Mouse (Mus musculus): ENCODE data around the gene Gm20696. TPM values are rescaled to one million over a fixed set of nuclear protein-coding genes. Genes with fewer than 3 reads are reported as not detected.
A peak's percentile ranks its signal among the peaks of the same experiment; 100 is the strongest.

Gene Gm20696
- polyA plus RNA-seq, 1 experiment from 2014 or later: 2.7 TPM

DNA sequence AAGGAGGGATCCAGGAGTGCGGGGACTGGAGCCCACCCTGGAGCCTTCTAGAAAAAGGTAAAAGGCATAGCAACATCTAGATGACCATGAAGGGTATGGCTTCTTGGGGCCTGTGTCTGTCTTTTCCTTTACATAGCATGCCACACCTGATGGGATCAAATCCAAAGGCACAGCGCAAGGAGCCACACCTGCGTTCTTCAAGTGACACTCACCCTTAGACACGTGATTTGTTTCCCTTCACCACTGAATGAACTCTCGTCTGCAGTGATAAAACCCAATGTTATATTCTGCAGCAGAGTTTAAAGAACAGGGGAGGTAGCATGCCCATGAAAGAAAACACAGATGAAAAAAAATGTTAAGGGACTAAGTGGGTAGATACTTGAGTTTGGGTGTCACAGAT lies 257.0 kb downstream of the Gm20696 start:
- Histone ChIP-seq H3K36me3 (no peaks in the 10 kb centered on the region), H3K4me2 (no peak overlapping the region), H3K9me3 (no peaks in the 10 kb centered on the region), H3K27me3 (no peaks in the 10 kb centered on the region), H3K27ac (replicated peaks) (no peak overlapping the region), H3K9ac (no peak overlapping the region), H3K4me1 (replicated peaks) (no peaks in the 10 kb centered on the region; the same call in 1 of the 2 replicates), H3K4me3 (no peak overlapping the region)
- ATAC-seq (ENCODE audit: low read depth): no peak
- 91% methylated on average over 5 of the region's 5 CpGs for WGBS

GRCm38 (mm10) chr6:99408880-99409279 lies 257.7 kb downstream of the Gm20696 start:
- ATAC-seq (ENCODE audit: low read depth): no peak
- no peaks in the 10 kb centered on the region for H3K4me1 ChIP-seq (replicated peaks)
- H3K27ac ChIP-seq (replicated peaks): no peak overlapping the region
- 90% methylated on average over 4 of the region's 4 CpGs for WGBS
- no peak overlapping the region for H3K4me3 ChIP-seq
- no peaks in the 10 kb centered on the region for H3K36me3 ChIP-seq
- no peak overlapping the region for H3K9ac ChIP-seq
- H3K27me3 ChIP-seq: no peaks in the 10 kb centered on the region
- H3K4me2 ChIP-seq: no peak overlapping the region
- no peaks in the 10 kb centered on the region for H3K9me3 ChIP-seq

DNA sequence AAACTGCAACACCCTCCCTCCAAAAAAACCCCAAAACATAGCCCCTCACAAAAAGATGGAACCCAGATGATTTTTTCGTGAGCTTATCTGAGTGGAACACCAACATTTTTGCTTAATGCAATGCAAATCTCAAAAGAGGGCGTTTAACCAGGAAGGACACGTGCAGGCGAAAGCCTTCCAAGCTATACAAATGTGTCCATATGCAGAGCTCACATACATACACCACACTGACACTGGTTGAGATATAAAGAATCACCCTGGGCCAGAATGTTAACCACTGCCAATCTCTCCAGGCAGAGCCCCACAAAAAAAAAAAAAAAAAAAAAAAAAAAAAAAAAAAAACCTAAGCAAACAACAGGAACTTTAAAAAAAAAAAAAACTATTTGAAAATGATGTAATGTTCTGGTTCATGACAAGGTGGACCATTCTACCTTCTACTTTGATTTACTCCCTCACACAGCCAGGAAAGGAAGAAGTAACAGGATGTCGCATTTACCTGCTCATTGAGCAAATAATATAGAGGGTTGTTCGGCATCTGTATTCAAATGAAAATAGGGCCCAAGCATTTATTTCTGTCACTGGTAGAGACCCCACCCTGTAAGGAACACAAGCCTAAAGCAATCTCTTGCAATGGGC lies 262.7 kb downstream of the Gm20696 start:
- Histone ChIP-seq H3K36me3 (no peaks in the 10 kb centered on the region), H3K27ac (replicated peaks) (no peak overlapping the region), H3K4me1 (replicated peaks) (peaks cover 7% of the 10 kb centered on the region; the same call in 1 of the 2 replicates)

DNA sequence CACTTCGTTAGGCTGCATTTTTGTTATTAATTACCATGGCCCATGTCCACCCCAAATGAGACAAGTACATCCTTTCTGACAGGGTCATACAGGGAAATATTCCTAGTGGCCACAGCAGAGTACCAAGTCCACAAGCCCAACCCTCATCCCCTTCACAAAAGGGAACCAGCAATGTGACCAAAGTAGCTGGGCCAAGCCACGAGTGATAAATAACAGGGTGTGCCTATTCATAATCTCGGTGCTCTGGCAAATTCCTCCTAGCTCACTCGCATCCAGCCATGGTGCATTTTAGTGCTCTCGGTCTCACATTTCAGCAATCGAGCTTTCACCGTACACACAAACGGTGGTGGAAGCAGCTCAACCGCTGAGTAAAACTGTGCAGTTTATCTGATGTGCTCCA lies 263.7 kb downstream of the Gm20696 start:
- Histone ChIP-seq H3K27me3 (no peaks in the 10 kb centered on the region), H3K4me2 (no peak overlapping the region), H3K36me3 (no peaks in the 10 kb centered on the region), H3K4me1 (replicated peaks) (peaks cover 7% of the 10 kb centered on the region; the same call in 1 of the 2 replicates), H3K9ac (no peak overlapping the region), H3K27ac (replicated peaks) (no peak overlapping the region), H3K4me3 (no peak overlapping the region), H3K9me3 (no peaks in the 10 kb centered on the region)
- 69% methylated on average over 9 of the region's 9 CpGs for WGBS
- no peak for ATAC-seq (ENCODE audit: low read depth)

More for the DNA sequence above, 262.7 kb downstream of the Gm20696 start:
- Histone ChIP-seq H3K27me3 (no peaks in the 10 kb centered on the region), H3K9me3 (no peaks in the 10 kb centered on the region), H3K4me2 (no peak overlapping the region), H3K9ac (no peak overlapping the region), H3K4me3 (no peak overlapping the region)
- 86% methylated on average over 6 of the region's 6 CpGs for WGBS
- ATAC-seq (ENCODE audit: low read depth): no peak

- Histone ChIP-seq H3K9ac (no peak overlapping the region), H3K36me3 (no peaks in the 10 kb centered on the region), H3K27me3 (no peaks in the 10 kb centered on the region), H3K4me2 (no peak overlapping the region), H3K4me1 (replicated peaks) (peaks cover 7% of the 10 kb centered on the region; the same call in 1 of the 2 replicates), H3K4me3 (no peak overlapping the region), H3K27ac (replicated peaks) (no peak overlapping the region), H3K9me3 (no peaks in the 10 kb centered on the region)
- 79% methylated on average over 3 of the region's 3 CpGs for WGBS
- no peak for ATAC-seq (ENCODE audit: low read depth)
Observed at GRCm38 (mm10) chr6:99402370-99402769, 264.2 kb downstream of the Gm20696 start.

DNA sequence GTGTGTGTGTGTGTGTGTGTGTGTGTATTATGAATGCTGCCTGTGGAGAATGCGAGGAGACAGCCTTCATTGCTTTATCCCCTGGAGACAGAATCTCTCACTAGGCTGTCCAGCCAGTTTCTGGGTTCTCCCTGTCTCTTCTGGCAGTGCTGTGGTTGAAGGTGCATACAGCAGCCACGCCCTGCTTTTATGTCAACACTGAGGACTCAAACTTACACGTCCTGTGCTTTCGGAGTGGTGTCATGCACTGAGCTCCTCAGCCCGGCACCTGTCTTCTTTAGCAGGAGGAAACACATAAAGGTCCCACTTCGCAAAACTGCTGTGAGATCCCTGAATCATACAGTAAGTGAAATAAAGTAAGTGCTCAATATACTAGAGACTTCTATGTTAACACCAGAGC lies 264.8 kb downstream of the Gm20696 start:
- Histone ChIP-seq H3K36me3 (no peaks in the 10 kb centered on the region), H3K9me3 (no peaks in the 10 kb centered on the region), H3K27me3 (no peaks in the 10 kb centered on the region), H3K4me3 (no peak overlapping the region), H3K27ac (replicated peaks) (no peak overlapping the region), H3K9ac (no peak overlapping the region), H3K4me1 (replicated peaks) (peaks cover 7% of the 10 kb centered on the region; the same call in 1 of the 2 replicates), H3K4me2 (no peak overlapping the region)
- WGBS: 78% methylated on average over 6 of the region's 6 CpGs
- ATAC-seq (ENCODE audit: low read depth): no peak

- Histone ChIP-seq H3K36me3 (no peaks in the 10 kb centered on the region), H3K27ac (replicated peaks) (no peak overlapping the region), H3K4me2 (no peak overlapping the region), H3K4me1 (replicated peaks) (peaks cover 10% of the 10 kb centered on the region), H3K27me3 (no peaks in the 10 kb centered on the region), H3K9me3 (no peaks in the 10 kb centered on the region), H3K4me3 (no peak overlapping the region), H3K9ac (no peak overlapping the region)
- WGBS: 32% methylated on average over 2 of the region's 2 CpGs
- ATAC-seq (ENCODE audit: low read depth): no peak
Observed at GRCm38 (mm10) chr6:99401211-99401610, 265.4 kb downstream of the Gm20696 start.

GRCm38 (mm10) chr6:99395745-99396144 lies 270.9 kb downstream of the Gm20696 start:
- H3K27me3 ChIP-seq: no peaks in the 10 kb centered on the region
- no peaks in the 10 kb centered on the region for H3K9me3 ChIP-seq
- no peak overlapping the region for H3K4me3 ChIP-seq
- H3K36me3 ChIP-seq: no peaks in the 10 kb centered on the region
- H3K27ac ChIP-seq (replicated peaks): no peak overlapping the region
- H3K4me1 ChIP-seq (replicated peaks): peaks cover 20% of the 10 kb centered on the region
- no peak overlapping the region for H3K4me2 ChIP-seq
- 45% methylated on average over 12 of the region's 12 CpGs for WGBS
- H3K9ac ChIP-seq: no peak overlapping the region
- no peak for ATAC-seq (ENCODE audit: low read depth)

DNA sequence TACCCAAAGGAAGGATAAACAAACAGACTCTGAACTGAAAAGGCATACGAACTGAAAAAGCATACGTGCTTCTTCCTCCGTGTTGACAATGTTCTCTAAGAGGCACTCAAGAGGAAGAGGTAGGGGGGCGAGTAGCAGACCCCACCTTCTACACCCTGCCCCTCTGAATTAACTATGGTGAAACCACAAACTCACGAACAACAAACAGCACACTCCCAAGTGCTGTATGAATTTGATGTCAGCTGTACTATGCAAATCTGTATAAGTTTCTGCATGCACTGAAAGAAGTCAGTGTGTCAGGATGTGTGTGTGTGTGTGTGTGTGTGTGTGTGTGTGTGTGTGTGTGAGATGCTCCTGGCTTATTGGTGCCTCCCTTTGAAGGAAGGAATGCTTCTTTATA lies 271.8 kb downstream of the Gm20696 start:
- Histone ChIP-seq H3K4me3 (no peak overlapping the region), H3K36me3 (no peaks in the 10 kb centered on the region), H3K27ac (replicated peaks) (no peak overlapping the region), H3K9ac (0 out of 2 replicates have a peak overlapping the region, but pooled peaks have one; percentile 8), H3K9me3 (no peaks in the 10 kb centered on the region), H3K4me1 (replicated peaks) (peaks cover 17% of the 10 kb centered on the region), H3K4me2 (no peak overlapping the region), H3K27me3 (no peaks in the 10 kb centered on the region)
- ATAC-seq (ENCODE audit: low read depth): no peak
- 66% methylated on average over 5 of the region's 5 CpGs for WGBS

DNA sequence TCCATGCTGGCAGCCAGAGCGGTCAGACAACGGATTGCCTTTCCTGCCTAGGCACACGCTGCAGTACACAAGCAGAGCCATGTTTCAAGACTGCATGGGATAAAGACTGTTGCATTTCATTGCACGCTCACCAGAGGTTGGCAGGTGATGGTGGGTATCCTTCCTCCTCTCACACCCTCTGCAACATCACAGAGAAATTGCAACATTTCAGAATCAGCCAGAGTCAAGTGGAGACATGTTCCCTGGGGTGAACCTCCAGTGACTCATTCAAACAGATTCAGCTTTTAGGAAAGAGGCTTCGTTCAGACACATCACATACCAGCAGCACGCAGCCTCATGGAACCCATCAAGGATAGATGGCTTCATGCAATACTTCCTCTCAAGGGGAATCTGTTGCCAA lies 274.1 kb downstream of the Gm20696 start:
- Histone ChIP-seq H3K27me3 (no peaks in the 10 kb centered on the region), H3K4me3 (no peak overlapping the region), H3K4me2 (no peak overlapping the region), H3K9me3 (no peaks in the 10 kb centered on the region), H3K9ac (no peak overlapping the region), H3K27ac (replicated peaks) (no peak overlapping the region), H3K4me1 (replicated peaks) (peaks cover 16% of the 10 kb centered on the region), H3K36me3 (no peaks in the 10 kb centered on the region)
- WGBS: 97% methylated on average over 6 of the region's 6 CpGs
- ATAC-seq (ENCODE audit: low read depth): no peak

- no peak overlapping the region for H3K4me2 ChIP-seq
- H3K36me3 ChIP-seq: no peaks in the 10 kb centered on the region
- WGBS: 75% methylated on average over 19 of the region's 19 CpGs
- no peak overlapping the region for H3K4me3 ChIP-seq
- H3K27me3 ChIP-seq: no peaks in the 10 kb centered on the region
- H3K4me1 ChIP-seq (replicated peaks): no peaks in the 10 kb centered on the region; the same call in 1 of the 2 replicates
- no peak overlapping the region for H3K9ac ChIP-seq
- H3K27ac ChIP-seq (replicated peaks): peak overlapping the region; percentile 46; the same call in 1 of the 2 replicates
- ATAC-seq (ENCODE audit: low read depth): no peak
- no peaks in the 10 kb centered on the region for H3K9me3 ChIP-seq
Observed at GRCm38 (mm10) chr6:99388741-99389675, 277.6 kb downstream of the Gm20696 start.

DNA sequence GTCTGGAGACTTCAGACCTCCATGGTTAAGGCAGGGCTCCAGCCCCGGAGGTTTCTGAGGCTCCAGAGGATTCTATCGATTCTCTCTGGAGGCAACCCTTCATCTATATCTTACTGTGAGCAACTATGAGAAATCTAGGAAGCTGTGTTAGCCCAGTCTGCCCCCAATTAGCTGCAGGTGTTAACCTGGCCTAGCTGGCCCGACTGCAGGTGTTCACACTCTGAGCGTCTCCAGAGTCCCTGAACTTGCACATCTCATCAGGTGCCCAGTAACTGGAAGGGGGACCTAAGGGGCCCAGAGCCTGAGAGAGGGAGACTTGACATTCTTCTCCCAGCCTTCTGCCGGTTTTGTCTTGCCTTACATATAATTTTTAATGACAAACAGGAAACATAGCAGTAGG lies 278.6 kb downstream of the Gm20696 start:
- peaks cover 7% of the 10 kb centered on the region; the same call in 1 of the 2 replicates for H3K4me1 ChIP-seq (replicated peaks)
- 90% methylated on average over 5 of the region's 5 CpGs for WGBS
- no peak overlapping the region for H3K9ac ChIP-seq
- no peaks in the 10 kb centered on the region for H3K36me3 ChIP-seq
- no peaks in the 10 kb centered on the region for H3K27me3 ChIP-seq
- H3K9me3 ChIP-seq: no peaks in the 10 kb centered on the region
- no peak overlapping the region for H3K4me3 ChIP-seq
- H3K27ac ChIP-seq (replicated peaks): no peak overlapping the region
- ATAC-seq (ENCODE audit: low read depth): no peak
- H3K4me2 ChIP-seq: no peak overlapping the region
